Mouse (Mus musculus) kidney, embryonic 14.5 days (tissue): ENCODE results near the gene Slc34a2. TPM values are rescaled to one million over a fixed set of nuclear protein-coding genes. Genes with fewer than 3 reads are reported as not detected.

ENCODE experiments used
- ATAC-seq: fragments of 200-750 bp; cut with Nextera tagmentation; 2 replicates; pipeline ENCODE4 v1.8.0; 2017; ENCODE audit warnings: moderate number of reproducible peaks, mild to moderate bottlenecking, moderate TSS enrichment, moderate library complexity; ENCODE audit not compliant: low FRiP score, low TSS enrichment
- H3K27ac ChIP-seq: fragments of 300-500 bp; sonication (generic); 2 replicates; pipeline ENCODE4 v1.5.1; 2014; ENCODE audit warnings: low read depth, mild to moderate bottlenecking, low read length, moderate library complexity, mixed read lengths
- H3K27me3 ChIP-seq: fragments of 300-500 bp; sonication (generic); 2 replicates; pipeline ENCODE4 v1.6.1; 2014; ENCODE audit warnings: mild to moderate bottlenecking, low read length; ENCODE audit not compliant: control insufficient read depth, insufficient read depth
- H3K36me3 ChIP-seq: fragments of 300-500 bp; sonication (generic); 2 replicates; pipeline ENCODE4 v1.6.1; 2014; ENCODE audit warnings: low read length, mixed read lengths; ENCODE audit not compliant: control insufficient read depth, insufficient read depth
- H3K4me1 ChIP-seq: fragments of 300-500 bp; sonication (generic); 2 replicates; pipeline ENCODE4 v1.6.1; 2014; ENCODE audit warnings: low read length, mixed read lengths; ENCODE audit not compliant: control insufficient read depth, insufficient read depth
- H3K4me2 ChIP-seq: fragments of 300-500 bp; sonication (generic); replicated peaks from 2 replicates; pipeline ENCODE4 v1.6.1; 2014; ENCODE audit warnings: low read depth, mild to moderate bottlenecking, low read length
- H3K4me3 ChIP-seq: fragments of 300-500 bp; sonication (generic); 2 replicates; pipeline ENCODE4 v1.5.1; 2014; ENCODE audit warnings: mild to moderate bottlenecking, low read length
- H3K9ac ChIP-seq: fragments of 300-500 bp; sonication (generic); 2 replicates; pipeline ENCODE4 v1.6.1; 2014; ENCODE audit warnings: low read depth, mild to moderate bottlenecking, low read length, moderate library complexity
- H3K9me3 ChIP-seq: fragments of 300-500 bp; sonication (generic); 2 replicates; pipeline ENCODE4 v1.6.1; 2016; ENCODE audit warnings: low read length; ENCODE audit not compliant: control insufficient read depth
- whole genome bisulfite sequencing: fragments of 180-500 bp; shearing (Covaris S2); extraction: QIAGEN DNeasy Blood & Tissue Kit; methylation state at CpG from one replicate; pipeline ENCODE4 v1.1.7; 2014; 5-methylcytosine and 5-hydroxymethylcytosine counted together
- polyA plus RNA-seq: library from polyadenylated mRNA; unstranded; fragments of >200 nt; fragmentation: Nextera tagmentation; extraction: Ambion mirVana; gene quantifications from 2 replicates; pipeline ENCODE4 v1.2.1, GENCODE M21; 2014

The Slc34a2 gene
- polyA plus RNA-seq, 1 experiment from 2014 or later = 0.09 TPM

- Histone ChIP-seq H3K4me2 (no peak overlapping the region), H3K9ac (no peak overlapping the region), H3K27me3 (peaks cover 6% of the 10 kb centered on the region), H3K36me3 (no peaks in the 10 kb centered on the region), H3K27ac (no peak overlapping the region), H3K9me3 (no peaks in the 10 kb centered on the region), H3K4me3 (no peak overlapping the region), H3K4me1 (0 out of 2 replicates have a peak, but pooled peaks cover 6% of the 10 kb centered on the region)
- WGBS = 16% methylated on average over 6 of the region's 6 CpGs
- no peak for ATAC-seq
These were observed 10.1 kb downstream of the Slc34a2 start for GRCm38 (mm10) chr5:53047951-53048350.

GRCm38 (mm10) chr5:53048599-53048998 lies 10.7 kb downstream of the Slc34a2 start:
- Histone ChIP-seq H3K4me3 (peak overlapping the region; percentile 35), H3K4me2 (peak overlapping the region; percentile 70), H3K9ac (no peak overlapping the region), H3K4me1 (0 out of 2 replicates have a peak, but pooled peaks cover 6% of the 10 kb centered on the region), H3K9me3 (no peaks in the 10 kb centered on the region), H3K36me3 (no peaks in the 10 kb centered on the region), H3K27me3 (peaks cover 6% of the 10 kb centered on the region), H3K27ac (no peak overlapping the region)
- 40% methylated on average over 4 of the region's 4 CpGs for WGBS
- peak; percentile 60; the same call in 1 of the 2 replicates for ATAC-seq

DNA sequence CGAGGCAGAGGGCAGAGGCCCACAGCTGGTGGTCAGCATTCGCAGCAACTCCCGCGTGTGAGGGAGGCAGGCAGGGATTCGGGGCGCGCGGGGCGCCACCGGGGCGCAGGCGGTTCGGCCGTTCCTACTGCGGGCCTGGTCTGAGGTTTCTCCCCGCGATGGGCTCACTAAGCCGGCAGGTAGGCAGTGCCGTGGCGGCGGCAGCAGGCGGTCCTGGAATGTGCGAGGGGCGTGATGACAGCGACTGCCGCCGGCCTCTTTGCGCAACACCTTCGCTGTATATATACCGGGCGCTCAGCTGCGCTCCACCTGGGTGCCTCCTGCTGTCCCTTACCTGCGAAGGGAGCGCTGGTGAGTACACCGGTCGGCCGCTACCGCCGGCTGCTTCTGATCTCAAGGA lies 11.2 kb downstream of the Slc34a2 start:
- Histone ChIP-seq H3K36me3 (no peaks in the 10 kb centered on the region), H3K27ac (no peak overlapping the region), H3K27me3 (peaks cover 6% of the 10 kb centered on the region), H3K4me3 (peak overlapping the region; percentile 35), H3K4me1 (0 out of 2 replicates have a peak, but pooled peaks cover 6% of the 10 kb centered on the region), H3K4me2 (peak overlapping the region; percentile 70), H3K9ac (no peak overlapping the region), H3K9me3 (no peaks in the 10 kb centered on the region)
- ATAC-seq = peak; percentile 72; the same call in 1 of the 2 replicates
- WGBS = 2% methylated on average over 39 of the region's 39 CpGs

DNA sequence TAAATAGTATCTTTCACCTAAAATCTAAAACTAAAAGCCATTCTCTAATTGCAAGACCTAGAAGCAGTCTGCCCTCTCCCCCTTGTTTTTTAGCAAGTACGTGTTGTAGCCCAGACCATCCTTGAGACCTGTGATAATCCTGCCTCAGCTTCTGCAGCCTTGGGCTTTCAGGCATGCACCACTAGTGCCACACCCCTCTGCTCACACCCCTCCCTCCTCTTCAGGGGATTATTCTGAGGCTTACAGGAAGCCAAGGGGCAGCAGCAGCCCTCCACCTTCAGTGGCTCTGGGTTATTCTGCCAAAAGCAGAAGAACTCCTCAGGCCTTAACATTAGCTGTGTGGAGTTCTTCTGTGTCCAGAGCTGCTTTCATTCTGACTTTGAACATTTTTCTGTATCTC lies 13.1 kb downstream of the Slc34a2 start:
- WGBS = 58% methylated on average over 1 of the region's 1 CpGs
- peaks cover 6% of the 10 kb centered on the region for H3K27me3 ChIP-seq
- H3K4me3 ChIP-seq = no peak overlapping the region
- H3K9ac ChIP-seq = no peak overlapping the region
- no peaks in the 10 kb centered on the region for H3K9me3 ChIP-seq
- H3K36me3 ChIP-seq = no peaks in the 10 kb centered on the region
- H3K4me1 ChIP-seq = 0 out of 2 replicates have a peak, but pooled peaks cover 6% of the 10 kb centered on the region
- no peak overlapping the region for H3K4me2 ChIP-seq
- ATAC-seq = no peak
- no peak overlapping the region for H3K27ac ChIP-seq

GRCm38 (mm10) chr5:53053246-53053645 lies 15.4 kb downstream of the Slc34a2 start:
- no peak for ATAC-seq
- 85% methylated on average over 2 of the region's 2 CpGs for WGBS

DNA sequence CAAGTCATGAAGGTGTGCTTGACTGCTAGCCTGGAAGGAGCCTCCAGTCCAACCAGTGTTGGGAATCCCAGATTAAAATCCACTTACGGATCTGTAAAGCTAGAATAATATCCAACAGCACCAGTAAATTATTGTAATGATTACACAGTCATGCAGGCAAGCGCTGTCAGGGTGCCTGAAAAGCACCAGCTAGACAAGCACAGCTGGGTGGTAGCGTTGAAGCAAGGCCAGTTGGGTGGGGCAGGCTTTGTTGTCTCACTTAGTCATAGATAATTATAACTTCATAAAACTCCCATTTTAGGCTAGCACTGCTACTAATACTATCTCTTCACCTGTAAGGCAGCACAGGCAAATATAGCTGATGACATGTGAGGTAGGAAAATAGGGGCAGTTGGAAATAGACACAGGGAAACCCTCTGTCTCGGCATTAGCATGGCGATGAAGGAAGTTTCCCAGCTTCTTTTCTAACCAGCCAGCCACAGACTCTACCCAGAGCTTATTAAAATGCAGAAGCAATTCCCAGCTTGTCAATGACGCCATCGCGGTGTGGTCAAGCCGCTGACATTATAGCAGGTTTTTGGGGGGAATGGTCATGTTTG lies 23.8 kb downstream of the Slc34a2 start:
- H3K9ac ChIP-seq = no peak overlapping the region
- no peaks in the 10 kb centered on the region for H3K27me3 ChIP-seq
- H3K36me3 ChIP-seq = no peaks in the 10 kb centered on the region
- no peak for ATAC-seq
- no peaks in the 10 kb centered on the region for H3K9me3 ChIP-seq
- 93% methylated on average over 9 of the region's 9 CpGs for WGBS
- no peak overlapping the region for H3K4me2 ChIP-seq
- H3K27ac ChIP-seq = no peak overlapping the region
- H3K4me3 ChIP-seq = no peak overlapping the region
- H3K4me1 ChIP-seq = no peaks in the 10 kb centered on the region

More at GRCm38 (mm10) chr5:53053246-53053645, 15.4 kb downstream of the Slc34a2 start:
- Histone ChIP-seq H3K4me2 (no peak overlapping the region), H3K9ac (no peak overlapping the region), H3K4me3 (no peak overlapping the region), H3K4me1 (0 out of 2 replicates have a peak, but pooled peaks cover 6% of the 10 kb centered on the region), H3K9me3 (no peaks in the 10 kb centered on the region), H3K27ac (no peak overlapping the region), H3K27me3 (peaks cover 6% of the 10 kb centered on the region), H3K36me3 (no peaks in the 10 kb centered on the region)

GRCm38 (mm10) chr5:53074553-53074952 lies 36.7 kb downstream of the Slc34a2 start:
- ATAC-seq = no peak
- no peaks in the 10 kb centered on the region for H3K9me3 ChIP-seq

GRCm38 (mm10) chr5:53078453-53078852 lies 40.6 kb downstream of the Slc34a2 start:
- H3K9ac ChIP-seq = no peak overlapping the region
- 77% methylated on average over 4 of the region's 4 CpGs for WGBS
- no peak overlapping the region for H3K4me3 ChIP-seq
- no peak overlapping the region for H3K27ac ChIP-seq
- H3K4me1 ChIP-seq = no peaks in the 10 kb centered on the region
- no peaks in the 10 kb centered on the region for H3K9me3 ChIP-seq
- H3K4me2 ChIP-seq = no peak overlapping the region
- ATAC-seq = no peak
- no peaks in the 10 kb centered on the region for H3K27me3 ChIP-seq
- H3K36me3 ChIP-seq = no peaks in the 10 kb centered on the region

More at GRCm38 (mm10) chr5:53074553-53074952, 36.7 kb downstream of the Slc34a2 start:
- 59% methylated on average over 6 of the region's 6 CpGs for WGBS
- no peaks in the 10 kb centered on the region for H3K36me3 ChIP-seq
- no peaks in the 10 kb centered on the region for H3K4me1 ChIP-seq
- H3K4me2 ChIP-seq = no peak overlapping the region
- H3K4me3 ChIP-seq = no peak overlapping the region
- no peaks in the 10 kb centered on the region for H3K27me3 ChIP-seq
- H3K27ac ChIP-seq = no peak overlapping the region
- H3K9ac ChIP-seq = no peak overlapping the region

- H3K4me1 ChIP-seq = no peaks in the 10 kb centered on the region
- no peak for ATAC-seq
- H3K36me3 ChIP-seq = no peaks in the 10 kb centered on the region
- H3K4me3 ChIP-seq = no peak overlapping the region
- no peaks in the 10 kb centered on the region for H3K9me3 ChIP-seq
- H3K9ac ChIP-seq = no peak overlapping the region
- no peak overlapping the region for H3K4me2 ChIP-seq
- 86% methylated on average over 7 of the region's 7 CpGs for WGBS
- H3K27me3 ChIP-seq = no peaks in the 10 kb centered on the region
- H3K27ac ChIP-seq = no peak overlapping the region
These were observed 49.6 kb downstream of the Slc34a2 start for GRCm38 (mm10) chr5:53087452-53087851.
